In the genomic region with DNA sequence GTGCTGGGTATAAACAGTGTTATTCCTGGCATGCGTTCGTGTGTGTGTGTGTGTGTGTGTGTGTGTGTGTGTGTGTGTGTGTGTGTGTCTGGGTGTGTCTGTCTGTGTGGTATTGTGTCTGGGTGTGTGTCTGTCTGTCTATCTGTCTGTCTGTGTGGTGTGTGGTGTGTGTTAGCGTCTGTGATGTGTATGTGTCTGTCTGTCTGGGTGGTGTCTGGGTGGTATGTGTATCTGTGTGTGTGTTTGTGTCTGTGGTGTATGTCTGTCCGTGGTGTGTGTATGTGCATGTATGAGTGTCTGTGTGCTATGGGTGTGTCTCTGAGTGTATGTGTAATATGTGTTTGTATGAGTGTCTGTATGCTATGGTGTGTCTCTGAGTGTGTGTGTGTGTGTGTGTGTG, we compare ENCODE assay signal across 22 mouse cellular contexts. TPM values are rescaled to one million over a fixed set of nuclear protein-coding genes. Genes with fewer than 3 reads are reported as not detected.
DNase-seq lines count a peak whose midpoint lies in the region; ATAC-seq lines count a peak whose summit lies in the region.
"Had no signal": no experiment of that assay in that cellular context is flagged by ENCODE, and none has a peak within 500 bp of the region (broad histone marks: within the 10 kb centered on the region; RNA-seq: fewer than 3 reads in every experiment).

No protein-coding gene starts in this region.

- no peak overlapping the region for H3K27ac ChIP-seq in heart, embryonic 14.5 days (replicated peaks in 1 of 2; ENCODE audit: control insufficient read depth in 1 of 2, insufficient read depth in 1 of 2, low read depth in 2 of 2, low read length in 2 of 2)
- H3K27ac ChIP-seq in limb, embryonic 15.5 days, result 0 out of 2 replicates have a peak overlapping the region, but pooled peaks have one; percentile 1
- H3K27ac ChIP-seq in limb, embryonic 10.5 days, result no peak overlapping the region
- no peak overlapping the region for H3K27ac ChIP-seq in forebrain, embryonic 12.5 days
- H3K27ac ChIP-seq: forebrain, embryonic 10.5 days; heart, adult 2 months; hindbrain, embryonic 15.5 days had no signal

- no peaks in the 10 kb centered on the region for H3K27me3 ChIP-seq in heart, embryonic 14.5 days (ENCODE audit: control insufficient read depth, insufficient read depth, low read length)
- no peaks in the 10 kb centered on the region for H3K27me3 ChIP-seq in limb, embryonic 15.5 days
- H3K27me3 ChIP-seq in limb, embryonic 10.5 days (ENCODE audit: low read depth, poor library complexity, severe bottlenecking), result no peaks in the 10 kb centered on the region
- peaks cover 11% of the 10 kb centered on the region for H3K27me3 ChIP-seq in megakaryocyte, embryonic 14.5 days (replicated peaks)
- no peaks in the 10 kb centered on the region for H3K27me3 ChIP-seq in forebrain, embryonic 12.5 days
- H3K27me3 ChIP-seq: hindbrain, embryonic 15.5 days had no signal

- H3K36me3 ChIP-seq in heart, embryonic 14.5 days (ENCODE audit: control insufficient read depth, insufficient read depth, low read length), result no peaks in the 10 kb centered on the region
- no peaks in the 10 kb centered on the region for H3K36me3 ChIP-seq in limb, embryonic 15.5 days
- H3K36me3 ChIP-seq in limb, embryonic 10.5 days, result no peaks in the 10 kb centered on the region
- peaks cover 7% of the 10 kb centered on the region for H3K36me3 ChIP-seq in megakaryocyte, embryonic 14.5 days (replicated peaks; ENCODE audit: low read length)
- no peaks in the 10 kb centered on the region for H3K36me3 ChIP-seq in forebrain, embryonic 12.5 days (replicated peaks)
- H3K36me3 ChIP-seq: forebrain, embryonic 10.5 days; hindbrain, embryonic 15.5 days had no signal

- no peak overlapping the region for H3K4me2 ChIP-seq in heart, embryonic 14.5 days (ENCODE audit: low read length)
- no peak overlapping the region for H3K4me2 ChIP-seq in limb, embryonic 15.5 days
- no peak overlapping the region for H3K4me2 ChIP-seq in forebrain, embryonic 12.5 days
- H3K4me2 ChIP-seq: heart, embryonic 11.5 days; hindbrain, embryonic 15.5 days had no signal

- H3K9ac ChIP-seq in heart, embryonic 14.5 days (ENCODE audit: low read length), result no peak overlapping the region
- no peak overlapping the region for H3K9ac ChIP-seq in limb, embryonic 15.5 days
- H3K9ac ChIP-seq in forebrain, embryonic 12.5 days, result no peak overlapping the region
- H3K9ac ChIP-seq: hindbrain, embryonic 15.5 days had no signal

- no peak overlapping the region for H3K4me3 ChIP-seq in heart, embryonic 14.5 days (ENCODE audit: control insufficient read depth in 1 of 2, insufficient read depth in 1 of 2, low read depth in 1 of 2, low read length in 2 of 2)
- no peak overlapping the region for H3K4me3 ChIP-seq in limb, embryonic 15.5 days
- H3K4me3 ChIP-seq in limb, embryonic 10.5 days, result no peak overlapping the region
- H3K4me3 ChIP-seq in megakaryocyte, embryonic 14.5 days (replicated peaks), result peak overlapping the region; percentile 31
- no peak overlapping the region for H3K4me3 ChIP-seq in forebrain, embryonic 12.5 days (replicated peaks)
- H3K4me3 ChIP-seq: erythroblast, embryonic 14.5 days; forebrain, embryonic 10.5 days; heart, adult 2 months; hindbrain, embryonic 15.5 days had no signal

- DNase-seq in heart, postnatal 4 days, result no peak
- DNase-seq in limb, embryonic 10.5 days (ENCODE audit: low spot score), result no peak
- DNase-seq in spleen, postnatal 36 days (ENCODE audit: low spot score in 2 of 2), result no peak
- DNase-seq: adrenal gland, postnatal 10 days; cerebellum, adult 11 months; cerebellum, adult 8-10 months; cerebellum, postnatal 14 days; embryo, embryonic 11 days; gastrocnemius, postnatal 14 days; heart, adult 2 months had no signal

- peak; percentile 43; the same call in 1 of the 2 replicates for ATAC-seq in heart, embryonic 14.5 days (ENCODE audit: insufficient number of reproducible peaks, insufficient read depth, low FRiP score, low read depth)
- ATAC-seq in limb, embryonic 15.5 days (ENCODE audit: insufficient number of reproducible peaks, low FRiP score, low TSS enrichment, low read depth), result no peak
- no peak for ATAC-seq in megakaryocyte, adult 5-6 weeks (ENCODE audit: poor library complexity, severe bottlenecking)
- no peak for ATAC-seq in forebrain, embryonic 12.5 days (ENCODE audit: low FRiP score)
- ATAC-seq: forebrain, embryonic 16.5 days had no signal

- H3K4me1 ChIP-seq in heart, embryonic 14.5 days (ENCODE audit: control insufficient read depth in 2 of 2, insufficient read depth in 2 of 2, low read length in 2 of 2), result peaks cover 0 to 2% of the 10 kb centered on the region in 2 experiments; a peak in 1 of 4 replicates
- H3K4me1 ChIP-seq in limb, embryonic 15.5 days, result peaks cover 10% of the 10 kb centered on the region
- peaks cover 10% of the 10 kb centered on the region for H3K4me1 ChIP-seq in limb, embryonic 10.5 days
- H3K4me1 ChIP-seq in megakaryocyte, embryonic 14.5 days, result peaks cover 40% of the 10 kb centered on the region
- no peaks in the 10 kb centered on the region for H3K4me1 ChIP-seq in forebrain, embryonic 12.5 days
- H3K4me1 ChIP-seq: forebrain, embryonic 10.5 days had no signal

- H3K9me3 ChIP-seq in heart, embryonic 14.5 days (ENCODE audit: control insufficient read depth, low read length), result no peaks in the 10 kb centered on the region
- H3K9me3 ChIP-seq in limb, embryonic 15.5 days, result no peaks in the 10 kb centered on the region
- no peaks in the 10 kb centered on the region for H3K9me3 ChIP-seq in limb, embryonic 10.5 days (replicated peaks)
- 0 out of 2 replicates have a peak, but pooled peaks cover 3% of the 10 kb centered on the region for H3K9me3 ChIP-seq in megakaryocyte, embryonic 14.5 days
- H3K9me3 ChIP-seq in forebrain, embryonic 12.5 days, result no peaks in the 10 kb centered on the region
- H3K9me3 ChIP-seq: forebrain, embryonic 10.5 days; hindbrain, embryonic 15.5 days had no signal

- 87% methylated on average over 4 of the region's 4 CpGs for WGBS in heart, embryonic 14.5 days
- 86% methylated on average over 4 of the region's 4 CpGs for WGBS in limb, embryonic 15.5 days
- WGBS in limb, embryonic 10.5 days, result 90% methylated on average over 4 of the region's 4 CpGs
- WGBS in forebrain, embryonic 12.5 days, result 82% methylated on average over 4 of the region's 4 CpGs

RNA-seq across cellular contexts. Expression of a gene that starts 9.1 kb away (rescaled TPM):
- 0.35 and 0.92 TPM in 2 replicates for polyA plus RNA-seq in heart, embryonic 14.5 days (2014; fragmentation: Nextera tagmentation; extraction: Ambion mirVana)
- 1 to 10 TPM in 1 of 2 experiments, under 1 TPM in 1; 0.98 to 1.1 TPM for total RNA-seq in heart, postnatal 4 days (2021)
- 11.2 and 12.2 TPM in 2 replicates for polyA plus RNA-seq in limb, embryonic 15.5 days (2015; fragmentation: Nextera tagmentation; extraction: Ambion mirVana)
- 0.45 and 2.2 TPM in 2 replicates for polyA plus RNA-seq in limb, embryonic 10.5 days (2016; fragmentation: Nextera tagmentation; extraction: Ambion mirVana)
- 0.65 and 2.7 TPM in 2 replicates for polyA plus RNA-seq in megakaryocyte, embryonic 14.5 days (2012; ENCODE audit: insufficient read depth, low replicate concordance)
- total RNA-seq in megakaryocyte, adult 5-6 weeks (2015), result 0.07 TPM in 1 of 2 replicates, not detected in the other
- total RNA-seq in megakaryocyte, adult 5-6 weeks (2017), result 0.08 TPM in 1 of 2 replicates, not detected in the other
- 3.6 and 4.0 TPM in 2 replicates for polyA plus RNA-seq in forebrain, embryonic 12.5 days (2016; fragmentation: Nextera tagmentation; extraction: Ambion mirVana)
- total RNA-seq: common myeloid progenitor, adult 5-6 weeks; MEL had no signal
- polyA plus RNA-seq: erythroblast, embryonic 14.5 days had no signal
